Mouse (Mus musculus) lung, adult 2 months (tissue): Measurements from ENCODE around the gene 1700007K13Rik.

Experiments used
- CTCF ChIP-seq: fragments of 200-500 bp; IDR thresholded peaks from 2 replicates; pipeline ENCODE4 v1.5.1; 2011; ENCODE audit warnings: mild to moderate bottlenecking, low read length, control low read depth; ENCODE audit not compliant: insufficient read depth
- POLR2A ChIP-seq: fragments of 200-500 bp; IDR thresholded peaks from 2 replicates; pipeline ENCODE4 v1.6.1; 2011; ENCODE audit warnings: low read depth, mild to moderate bottlenecking, control low read depth, low read length, borderline replicate concordance; ENCODE audit errors: extremely low read depth

DNA sequence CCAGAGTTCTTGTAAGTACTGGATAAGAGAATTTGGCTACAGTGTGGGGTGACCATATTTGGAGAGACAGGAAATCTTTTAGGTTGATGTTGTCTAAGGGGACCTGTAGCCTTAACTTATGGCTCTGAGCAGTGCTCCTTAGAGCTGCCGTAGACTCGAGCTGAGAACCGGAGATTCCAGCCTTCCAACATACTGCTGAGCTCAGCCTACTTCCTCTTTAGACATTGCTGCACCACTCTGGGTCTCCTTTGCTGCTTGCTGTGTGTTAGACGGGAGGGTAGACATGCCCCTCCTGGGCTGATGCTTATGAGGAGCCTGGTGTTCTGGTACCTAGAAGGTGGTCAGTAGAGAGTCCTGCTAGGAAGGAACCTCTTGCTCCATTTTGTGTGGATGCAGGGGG lies 32.3 kb upstream of the 1700007K13Rik start:
- TF ChIP-seq POLR2A = no peak
- TF ChIP-seq CTCF = no peak
